Comparison of ENCODE assay signal across 17 mouse cellular contexts in genomic region chr8:127638232-127639087, GRCm38 (mm10).
"Had no signal": no experiment of that assay in that cellular context is flagged by ENCODE, and none has a peak within 500 bp of the region (broad histone marks: within the 10 kb centered on the region; RNA-seq: fewer than 3 reads in every experiment).

No protein-coding gene starts in this region.

- H3K27ac ChIP-seq: intestine, embryonic 15.5 days; layer of hippocampus, adult 2 months; limb, embryonic 13.5 days; liver, embryonic 14.5 days; midbrain, embryonic 10.5 days; neural tube, embryonic 13.5 days; stomach, embryonic 15.5 days had no signal

- H3K9me3 ChIP-seq: intestine, embryonic 15.5 days; limb, embryonic 13.5 days; midbrain, embryonic 10.5 days; neural tube, embryonic 13.5 days; stomach, embryonic 15.5 days had no signal

- H3K4me3 ChIP-seq: intestine, embryonic 15.5 days; layer of hippocampus, adult 2 months; limb, embryonic 13.5 days; midbrain, embryonic 10.5 days; neural tube, embryonic 13.5 days; stomach, embryonic 15.5 days had no signal

- H3K4me1 ChIP-seq: intestine, embryonic 15.5 days; limb, embryonic 13.5 days; midbrain, embryonic 10.5 days; neural tube, embryonic 13.5 days; stomach, embryonic 15.5 days had no signal

- H3K36me3 ChIP-seq: intestine, embryonic 15.5 days; limb, embryonic 13.5 days; midbrain, embryonic 10.5 days; neural tube, embryonic 13.5 days; stomach, embryonic 15.5 days had no signal

- H3K4me2 ChIP-seq: intestine, embryonic 15.5 days; limb, embryonic 13.5 days; neural tube, embryonic 13.5 days; stomach, embryonic 15.5 days had no signal

- H3K9ac ChIP-seq: intestine, embryonic 15.5 days; limb, embryonic 13.5 days; liver, embryonic 14.5 days; neural tube, embryonic 13.5 days; stomach, embryonic 15.5 days had no signal

- H3K27me3 ChIP-seq: intestine, embryonic 15.5 days; limb, embryonic 13.5 days; neural tube, embryonic 13.5 days; stomach, embryonic 15.5 days had no signal

- ATAC-seq: intestine, embryonic 15.5 days; lung, postnatal 0 days had no signal

- DNase-seq: kidney, adult 18-20 months; kidney, postnatal 4 days; left cerebral cortex, postnatal 4 days; lung, adult 2 months; lung, postnatal 36 days; midbrain, embryonic 14.5 days; right cerebral cortex, postnatal 14 days; thymus, adult 18-20 months; thymus, postnatal 25 days had no signal
